Mouse (Mus musculus): ENCODE results near the gene Fbxo24.
"Not testable (repeated sequence)": the region's sequence is repeated elsewhere in the genome, so short reads cannot be mapped to it uniquely, and the experiment has no call there.

Fbxo24 gene

GRCm38 (mm10) chr5:137642886-137643285, 14.1 kb upstream of the Fbxo24 start:
- DNase-seq (ENCODE audit: low spot score) = no peak

DNA sequence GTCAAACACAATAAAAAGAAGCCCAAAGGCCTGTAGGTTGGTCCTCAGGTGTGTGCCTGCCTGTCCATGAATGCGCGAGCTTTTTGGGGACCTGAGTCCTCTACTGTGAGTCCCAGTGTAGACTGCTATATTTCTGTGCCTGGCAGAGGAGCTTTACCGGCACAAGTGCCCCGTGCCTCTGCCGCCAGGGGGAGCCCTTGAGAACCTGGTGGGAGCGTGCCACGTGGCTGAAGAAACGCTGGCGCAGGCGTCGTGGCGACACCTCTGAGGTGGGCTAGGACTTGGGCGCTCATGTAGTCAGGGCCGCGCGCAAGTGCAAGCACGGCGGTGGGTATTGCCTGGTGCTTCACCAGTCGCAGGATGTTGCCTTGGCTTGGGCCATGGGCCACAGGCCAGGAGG, 12.3 kb upstream of the Fbxo24 start, which contains the start of gene Sap25:
Gene Sap25, plus strand, starts transcription at position 281 of the 400 bp plus-strand sequence.
- DNase-seq (ENCODE audit: low spot score) = peak; percentile 36

DNA sequence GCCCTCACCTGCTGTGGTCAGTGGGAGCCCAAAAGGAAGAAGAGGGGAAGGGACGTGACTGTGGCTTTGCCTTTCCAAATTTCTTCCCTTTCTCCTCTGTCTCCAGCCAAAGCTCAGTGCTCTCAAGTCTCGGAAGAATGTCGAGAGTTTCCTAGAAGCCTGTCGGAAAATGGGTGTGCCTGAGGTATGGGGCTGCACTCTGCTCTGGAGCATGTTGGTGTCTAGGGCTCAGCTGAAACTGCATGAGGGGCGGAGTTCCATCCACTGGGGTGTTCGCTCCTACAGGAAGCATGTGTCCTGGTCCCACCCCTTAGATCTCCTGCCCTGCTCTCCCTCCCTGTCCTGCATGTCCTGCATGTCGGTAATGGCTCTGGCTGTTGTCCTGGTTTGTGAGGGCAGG, 10.7 kb upstream of the Fbxo24 start:
- no peak for DNase-seq (ENCODE audit: low spot score)

- DNase-seq (ENCODE audit: low spot score) = no peak
Observed at GRCm38 (mm10) chr5:137633397-137634084, 4.7 kb upstream of the Fbxo24 start.

- peak; percentile 47 for DNase-seq (ENCODE audit: low spot score)
Observed at GRCm38 (mm10) chr5:137631591-137631990, 2.8 kb upstream of the Fbxo24 start.

DNA sequence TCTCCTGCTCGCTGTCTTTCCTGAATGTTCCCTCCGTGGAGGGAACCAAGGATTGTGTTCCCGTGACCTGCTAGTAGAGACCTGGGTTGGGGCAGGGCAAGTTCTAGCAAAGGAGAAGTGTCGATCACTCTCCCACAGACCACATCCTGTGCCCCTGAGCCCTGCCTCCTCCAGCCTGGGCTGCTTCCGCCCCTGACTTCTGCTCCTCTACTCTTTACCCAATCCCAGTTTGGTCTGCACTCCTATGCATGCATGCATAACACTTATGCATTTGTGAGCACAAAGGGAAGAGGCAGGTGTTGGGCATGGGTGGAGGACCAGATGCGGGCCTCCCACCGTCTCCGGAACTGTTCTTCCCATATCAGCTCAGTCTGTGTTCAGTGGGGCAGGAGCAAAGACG, 2.4 kb upstream of the Fbxo24 start:
- DNase-seq (ENCODE audit: low spot score) = peak; percentile 88

DNA sequence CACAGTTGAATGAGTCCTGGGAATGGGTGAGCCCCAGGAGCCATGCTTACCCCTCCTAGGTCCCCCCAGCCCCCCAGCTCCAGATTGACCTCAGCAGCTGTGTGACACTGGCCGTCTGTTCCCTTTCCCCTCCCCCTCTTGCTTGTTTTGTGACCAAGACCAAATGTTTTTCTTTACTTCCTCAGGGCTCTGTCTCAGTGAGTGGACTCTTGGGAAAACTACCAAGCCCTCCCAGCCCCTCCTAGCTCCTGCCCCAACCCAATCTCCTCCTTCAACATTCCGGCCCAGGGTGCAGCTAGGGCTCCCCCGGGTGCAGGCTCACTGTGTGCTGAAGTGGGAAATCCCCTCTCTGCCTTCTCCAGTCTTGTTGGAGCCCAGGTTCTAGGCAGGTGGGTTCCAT, 1.8 kb upstream of the Fbxo24 start:
- DNase-seq (ENCODE audit: low spot score) = no peak

- DNase-seq (ENCODE audit: low spot score) = peak; percentile 32
Observed at GRCm38 (mm10) chr5:137629906-137630545, 1.2 kb upstream of the Fbxo24 start.

DNA sequence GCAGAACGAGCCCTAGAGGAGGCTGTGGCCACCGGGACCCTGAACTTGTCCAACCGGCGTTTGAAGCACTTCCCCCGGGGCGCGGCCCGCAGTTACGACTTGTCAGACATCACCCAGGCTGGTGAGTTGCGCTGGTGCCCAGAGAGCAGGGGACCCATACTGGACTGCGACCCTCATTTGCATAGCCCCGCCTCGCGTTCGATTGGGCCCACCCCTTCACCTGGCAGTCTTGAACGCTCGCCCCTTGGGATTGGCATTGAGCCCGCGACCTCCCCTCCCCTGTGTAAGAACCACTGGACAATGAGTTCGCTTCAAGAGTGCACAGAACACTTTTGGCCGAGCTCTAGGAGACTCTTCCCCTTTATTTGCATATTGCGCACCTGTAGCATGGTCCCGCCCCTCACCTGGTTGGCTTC, 512 bp upstream of the Fbxo24 start:
- no peak for DNase-seq (ENCODE audit: low spot score)

GRCm38 (mm10) chr5:137627991-137628390, 811 bp downstream of the Fbxo24 start:
- no peak for DNase-seq (ENCODE audit: low spot score)

GRCm38 (mm10) chr5:137623937-137624530, 4.8 kb downstream of the Fbxo24 start:
- no peak for DNase-seq (ENCODE audit: low spot score)

DNA sequence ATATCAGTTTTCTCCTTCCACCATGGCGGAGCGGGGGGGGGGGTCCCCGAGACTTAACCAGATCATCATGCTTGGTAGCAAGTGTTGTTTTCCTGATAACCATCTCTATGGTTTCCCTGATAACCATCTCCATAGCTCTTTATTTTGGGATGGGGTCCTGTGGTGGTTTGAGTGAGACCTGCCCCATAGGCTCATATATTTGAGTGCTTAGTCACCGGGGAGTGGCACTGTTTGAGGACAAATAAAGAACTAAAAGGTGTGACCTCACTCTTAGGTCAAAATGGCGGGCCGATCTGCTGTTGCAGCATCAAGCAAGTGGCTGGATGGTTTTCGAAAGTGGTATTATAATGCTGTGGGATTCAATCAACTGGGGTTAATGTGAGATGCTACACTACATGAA, 13.5 kb downstream of the Fbxo24 start:
- no peak for DNase-seq (ENCODE audit: low spot score)

DNA sequence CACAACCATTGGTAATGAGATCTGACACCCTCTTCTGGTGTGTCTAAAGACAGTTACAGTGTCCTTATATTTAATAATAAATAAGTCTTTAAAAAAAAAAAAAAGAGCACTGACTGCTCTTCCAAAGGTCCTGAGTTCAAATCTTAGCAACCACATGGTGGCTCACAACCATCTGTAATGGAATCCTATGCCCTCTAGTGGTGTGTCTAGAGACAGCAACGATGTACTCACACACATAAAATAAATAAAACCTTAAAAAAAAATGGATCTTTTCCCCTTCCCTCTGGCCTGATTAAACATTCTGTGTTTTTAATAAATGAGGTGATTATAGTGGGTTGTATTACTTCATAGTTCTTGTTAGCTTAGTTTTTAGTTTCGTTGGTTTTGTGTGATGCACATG, 13.9 kb downstream of the Fbxo24 start:
- DNase-seq (ENCODE audit: low spot score) = not testable (repeated sequence)

DNA sequence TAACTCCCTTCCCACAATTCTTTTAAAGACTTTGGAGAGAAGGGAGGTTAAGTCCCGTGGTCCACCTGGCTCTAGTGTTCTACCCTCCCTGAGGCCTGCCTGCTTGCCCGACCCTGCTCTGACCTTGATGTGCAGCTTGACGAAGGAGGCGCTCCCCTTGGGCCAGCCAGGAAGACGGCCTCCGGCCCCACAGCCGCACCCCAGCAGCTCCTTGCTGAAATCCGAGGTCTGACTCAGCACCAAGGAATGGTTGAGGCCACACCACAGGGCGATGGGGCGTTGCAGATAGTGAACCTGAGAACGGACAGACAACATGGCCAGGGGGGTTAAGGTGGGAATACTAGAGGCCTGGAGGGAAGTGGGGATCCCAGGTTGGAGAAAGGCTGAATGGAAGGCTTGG, 15.3 kb downstream of the Fbxo24 start, which contains the start of gene Pcolce:
Gene Pcolce, minus strand, starts transcription at position 235 of the 400 bp plus-strand sequence.
- no peak for DNase-seq (ENCODE audit: low spot score)

- no peak for DNase-seq (ENCODE audit: low spot score)
Observed at GRCm38 (mm10) chr5:137613076-137613475, 15.7 kb downstream of the Fbxo24 start.

- DNase-seq (ENCODE audit: low spot score) = no peak
Observed at GRCm38 (mm10) chr5:137611245-137611602, 17.6 kb downstream of the Fbxo24 start.

GRCm38 (mm10) chr5:137610548-137611244, 18.1 kb downstream of the Fbxo24 start:
- no peak for DNase-seq (ENCODE audit: low spot score)

- no peak for DNase-seq (ENCODE audit: low spot score)
Observed at GRCm38 (mm10) chr5:137610056-137610455, 18.7 kb downstream of the Fbxo24 start.

GRCm38 (mm10) chr5:137609292-137609691, 19.5 kb downstream of the Fbxo24 start:
- no peak for DNase-seq (ENCODE audit: low spot score)

GRCm38 (mm10) chr5:137608654-137609190, 20.1 kb downstream of the Fbxo24 start:
- no peak for DNase-seq (ENCODE audit: low spot score)

DNA sequence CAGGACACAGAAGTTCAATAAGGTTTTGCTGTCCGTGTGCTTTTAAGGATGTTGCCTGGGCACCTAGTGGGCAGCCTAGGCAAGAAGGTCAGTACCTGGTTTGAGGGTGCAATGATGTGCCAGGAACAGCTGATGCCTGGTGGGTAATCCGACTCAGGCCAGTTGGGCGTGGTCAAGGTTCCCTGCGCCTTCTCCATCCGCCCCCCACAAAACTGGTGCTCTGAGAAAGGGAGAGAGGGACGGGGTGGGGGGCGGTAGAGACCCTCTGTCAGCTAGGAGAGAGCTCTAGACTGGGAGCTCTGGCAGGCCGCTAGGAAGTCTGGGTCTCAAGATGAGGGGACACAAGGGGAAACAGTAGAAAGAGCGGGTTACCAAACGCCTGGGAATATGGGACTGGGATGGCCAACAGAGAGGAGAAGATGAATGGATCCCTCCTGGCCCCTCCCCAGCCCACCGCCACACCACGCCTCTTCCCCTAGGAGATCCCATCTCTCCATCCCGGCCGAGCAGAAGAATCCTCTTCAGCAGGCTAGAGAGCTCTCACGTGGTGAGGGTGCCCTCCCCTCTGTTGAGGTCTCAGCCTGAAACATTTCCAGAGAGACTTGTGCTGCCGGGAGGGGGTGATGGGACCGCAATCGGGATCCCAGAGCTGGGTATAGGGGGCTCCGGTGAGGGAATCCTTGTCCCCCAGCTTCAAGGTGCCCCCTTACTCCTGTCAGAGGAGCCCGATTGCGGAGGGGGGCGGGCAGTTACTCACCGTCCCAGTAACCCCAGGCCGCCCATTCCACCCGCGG, 20.7 kb downstream of the Fbxo24 start:
- DNase-seq (ENCODE audit: low spot score) = no peak

DNA sequence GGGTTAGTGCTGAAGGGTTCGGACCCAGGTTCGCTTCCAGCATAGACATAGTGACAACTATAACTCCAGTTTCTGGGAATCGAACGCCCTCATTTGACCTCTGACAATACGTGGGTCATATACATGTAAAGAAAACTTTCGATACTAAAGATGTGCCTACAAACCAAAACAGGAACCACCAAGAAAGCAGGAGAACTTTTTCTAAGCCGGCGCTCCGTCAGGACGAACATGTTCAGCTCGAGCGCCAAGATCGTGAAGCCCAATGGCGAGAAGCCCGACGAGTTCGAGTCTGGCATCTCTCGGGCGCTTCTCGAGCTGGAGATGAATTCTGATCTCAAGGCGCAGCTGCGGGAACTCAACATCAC, 27.5 kb downstream of the Fbxo24 start:
- DNase-seq (ENCODE audit: low spot score) = peak; percentile 20
